Mouse (Mus musculus) embryonic facial prominence, embryonic 13.5 days (tissue): Measurements from ENCODE around the gene Magt1. TPM values are rescaled to one million over a fixed set of nuclear protein-coding genes. Genes with fewer than 3 reads are reported as not detected.

Source experiments
- ATAC-seq: fragments of 200-750 bp; cut with Nextera tagmentation; 2 replicates; pipeline ENCODE4 v1.8.0; 2017; ENCODE audit warnings: low read depth; ENCODE audit not compliant: insufficient number of reproducible peaks, insufficient read depth, low FRiP score, low TSS enrichment
- H3K27ac ChIP-seq: fragments of 300-500 bp; sonication (generic); 2 replicates; pipeline ENCODE4 v1.5.1; 2015; ENCODE audit warnings: moderate library complexity, mild to moderate bottlenecking, inconsistent platforms
- H3K27me3 ChIP-seq: fragments of 300-500 bp; sonication (generic); 2 replicates; pipeline ENCODE4 v1.6.1; 2015; ENCODE audit warnings: mild to moderate bottlenecking, inconsistent platforms
- H3K36me3 ChIP-seq: fragments of 300-500 bp; sonication (generic); 2 replicates; pipeline ENCODE4 v1.6.1; 2015; ENCODE audit warnings: mild to moderate bottlenecking, inconsistent platforms
- H3K4me1 ChIP-seq: fragments of 300-500 bp; sonication (generic); 2 replicates; pipeline ENCODE4 v1.6.1; 2015; ENCODE audit warnings: inconsistent platforms
- H3K4me2 ChIP-seq: fragments of 300-500 bp; sonication (generic); 2 replicates; pipeline ENCODE4 v1.6.1; 2015; ENCODE audit warnings: moderate library complexity, mild to moderate bottlenecking, inconsistent platforms
- H3K4me3 ChIP-seq: fragments of 300-500 bp; sonication (generic); 2 replicates; pipeline ENCODE4 v1.5.1; 2015; ENCODE audit warnings: mild to moderate bottlenecking, inconsistent platforms
- H3K9ac ChIP-seq: fragments of 300-500 bp; sonication (generic); 2 replicates; pipeline ENCODE4 v1.6.1; 2015; ENCODE audit warnings: mild to moderate bottlenecking, inconsistent platforms
- H3K9me3 ChIP-seq: fragments of 300-500 bp; sonication (generic); 2 replicates; pipeline ENCODE4 v1.6.1; 2016; ENCODE audit warnings: inconsistent platforms
- WGBS: fragments of 180-500 bp; shearing (Covaris S2); methylation state at CpG from one replicate; pipeline ENCODE4 v1.1.7; 2015; ENCODE audit warnings: mixed read lengths; 5-methylcytosine and 5-hydroxymethylcytosine counted together
- polyA plus RNA-seq: library from polyadenylated mRNA; unstranded; fragments of >200 nt; fragmentation: Nextera tagmentation; extraction: Ambion mirVana; gene quantifications from 2 replicates; pipeline ENCODE4 v1.2.1, GENCODE M21; 2015

Gene Magt1
- 66.4 and 67.6 TPM in 2 replicates for polyA plus RNA-seq

- peak within 1 kb of the TSS; percentile 86 for H3K27ac ChIP-seq
- H3K27me3 ChIP-seq, result peaks cover 6% of the 10 kb centered on the region; the same call in 1 of the 2 replicates
- peak within 1 kb of the TSS; percentile 51 for H3K4me3 ChIP-seq
- 22% methylated on average over 45 of the region's 45 CpGs for WGBS
- no peaks in the 10 kb centered on the region for H3K36me3 ChIP-seq
- ATAC-seq, result peak; percentile 88
- H3K4me2 ChIP-seq, result peak within 1 kb of the TSS; percentile 54
- peak within 1 kb of the TSS; percentile 70 for H3K9ac ChIP-seq
- H3K4me1 ChIP-seq, result peaks cover 3% of the 10 kb centered on the region; the same call in 1 of the 2 replicates
- no peaks in the 10 kb centered on the region for H3K9me3 ChIP-seq
Measured at GRCm38 (mm10) chrX:106011465-106012159, at the start of gene Magt1. TSS of gene Magt1 (minus strand) at chrX:106011906.

- ATAC-seq, result no peak
- H3K4me2 ChIP-seq, result no peak overlapping the region
- WGBS, result 74% methylated on average over 1 of the region's 1 CpGs
- H3K36me3 ChIP-seq, result no peaks in the 10 kb centered on the region
- H3K9ac ChIP-seq, result no peak overlapping the region
- no peak overlapping the region for H3K27ac ChIP-seq
- H3K4me1 ChIP-seq, result peaks cover 8% of the 10 kb centered on the region; the same call in 1 of the 2 replicates
- H3K27me3 ChIP-seq, result no peaks in the 10 kb centered on the region; the same call in 1 of the 2 replicates
- no peak overlapping the region for H3K4me3 ChIP-seq
- H3K9me3 ChIP-seq, result no peaks in the 10 kb centered on the region
Measured at GRCm38 (mm10) chrX:106048191-106048590, 36.5 kb upstream of the Magt1 start.

- Histone ChIP-seq H3K9ac (no peak overlapping the region), H3K9me3 (no peaks in the 10 kb centered on the region), H3K27me3 (peaks cover 3% of the 10 kb centered on the region; the same call in 1 of the 2 replicates), H3K4me2 (no peak overlapping the region), H3K27ac (no peak overlapping the region), H3K4me1 (peaks cover 8% of the 10 kb centered on the region; the same call in 1 of the 2 replicates), H3K4me3 (no peak overlapping the region), H3K36me3 (no peaks in the 10 kb centered on the region)
- WGBS, result 71% methylated on average over 9 of the region's 9 CpGs
- no peak for ATAC-seq
Measured at GRCm38 (mm10) chrX:106045928-106046327, 34.2 kb upstream of the Magt1 start.

GRCm38 (mm10) chrX:106045455-106045854 is 33.7 kb upstream of the Magt1 start:
- no peak overlapping the region for H3K27ac ChIP-seq
- H3K9me3 ChIP-seq, result no peaks in the 10 kb centered on the region
- no peak overlapping the region for H3K4me2 ChIP-seq
- H3K27me3 ChIP-seq, result peaks cover 3% of the 10 kb centered on the region; the same call in 1 of the 2 replicates
- 39% methylated on average over 2 of the region's 2 CpGs for WGBS
- H3K4me3 ChIP-seq, result no peak overlapping the region
- ATAC-seq, result no peak
- peaks cover 8% of the 10 kb centered on the region; the same call in 1 of the 2 replicates for H3K4me1 ChIP-seq
- no peaks in the 10 kb centered on the region for H3K36me3 ChIP-seq
- H3K9ac ChIP-seq, result no peak overlapping the region

- H3K27me3 ChIP-seq, result peaks cover 9% of the 10 kb centered on the region
- no peak overlapping the region for H3K9ac ChIP-seq
- no peaks in the 10 kb centered on the region for H3K36me3 ChIP-seq
- no peak for ATAC-seq
- peaks cover 8% of the 10 kb centered on the region; the same call in 1 of the 2 replicates for H3K4me1 ChIP-seq
- WGBS, result 48% methylated on average over 8 of the region's 8 CpGs
- no peak overlapping the region for H3K27ac ChIP-seq
- H3K4me2 ChIP-seq, result no peak overlapping the region
- no peaks in the 10 kb centered on the region for H3K9me3 ChIP-seq
- no peak overlapping the region for H3K4me3 ChIP-seq
Measured at GRCm38 (mm10) chrX:106043863-106044617, 32.3 kb upstream of the Magt1 start.

- peaks cover 19% of the 10 kb centered on the region for H3K27me3 ChIP-seq
- WGBS, result 80% methylated on average over 3 of the region's 3 CpGs
- no peak overlapping the region for H3K4me3 ChIP-seq
- no peak overlapping the region for H3K27ac ChIP-seq
- ATAC-seq, result no peak
- no peak overlapping the region for H3K9ac ChIP-seq
- H3K4me2 ChIP-seq, result no peak overlapping the region
- no peaks in the 10 kb centered on the region for H3K36me3 ChIP-seq
- no peaks in the 10 kb centered on the region for H3K4me1 ChIP-seq
- no peaks in the 10 kb centered on the region for H3K9me3 ChIP-seq
Measured at GRCm38 (mm10) chrX:106037185-106037752, 25.6 kb upstream of the Magt1 start.

- 70% methylated on average over 2 of the region's 2 CpGs for WGBS
- Histone ChIP-seq H3K4me1 (no peaks in the 10 kb centered on the region), H3K36me3 (no peaks in the 10 kb centered on the region), H3K4me3 (no peak overlapping the region), H3K4me2 (no peak overlapping the region), H3K9me3 (no peaks in the 10 kb centered on the region), H3K27ac (no peak overlapping the region), H3K27me3 (peaks cover 19% of the 10 kb centered on the region), H3K9ac (no peak overlapping the region)
- ATAC-seq, result no peak
Measured at GRCm38 (mm10) chrX:106035727-106036126, 24.0 kb upstream of the Magt1 start.

GRCm38 (mm10) chrX:106031124-106031523 is 19.4 kb upstream of the Magt1 start:
- H3K9me3 ChIP-seq, result no peaks in the 10 kb centered on the region
- H3K4me2 ChIP-seq, result no peak overlapping the region
- H3K27me3 ChIP-seq, result peaks cover 6% of the 10 kb centered on the region; the same call in 1 of the 2 replicates
- no peak overlapping the region for H3K4me3 ChIP-seq
- no peaks in the 10 kb centered on the region for H3K36me3 ChIP-seq
- no peaks in the 10 kb centered on the region for H3K4me1 ChIP-seq
- H3K27ac ChIP-seq, result no peak overlapping the region
- ATAC-seq, result no peak
- no peak overlapping the region for H3K9ac ChIP-seq

- ATAC-seq, result no peak
- Histone ChIP-seq H3K27ac (no peak overlapping the region), H3K27me3 (peaks cover 6% of the 10 kb centered on the region; the same call in 1 of the 2 replicates), H3K9me3 (no peaks in the 10 kb centered on the region), H3K9ac (no peak overlapping the region), H3K4me2 (no peak overlapping the region), H3K4me3 (no peak overlapping the region), H3K36me3 (no peaks in the 10 kb centered on the region), H3K4me1 (no peaks in the 10 kb centered on the region)
- WGBS, result 71% methylated on average over 5 of the region's 5 CpGs
Measured at GRCm38 (mm10) chrX:106030176-106030575, 18.5 kb upstream of the Magt1 start.

GRCm38 (mm10) chrX:106027343-106027674 is 15.6 kb upstream of the Magt1 start:
- Histone ChIP-seq H3K4me3 (peak overlapping the region; percentile 52), H3K9me3 (no peaks in the 10 kb centered on the region), H3K27ac (peak overlapping the region; percentile 85), H3K4me1 (no peaks in the 10 kb centered on the region), H3K4me2 (peak overlapping the region; percentile 56), H3K36me3 (no peaks in the 10 kb centered on the region), H3K27me3 (peaks cover 6% of the 10 kb centered on the region; the same call in 1 of the 2 replicates), H3K9ac (peak overlapping the region; percentile 76)
- WGBS, result 20% methylated on average over 8 of the region's 8 CpGs
- no peak for ATAC-seq

- no peaks in the 10 kb centered on the region for H3K4me1 ChIP-seq
- peak within 1 kb of the TSS; percentile 85 for H3K27ac ChIP-seq
- H3K4me2 ChIP-seq, result peak within 1 kb of the TSS; percentile 56
- peak within 1 kb of the TSS; percentile 76 for H3K9ac ChIP-seq
- 21% methylated on average over 36 of the region's 36 CpGs for WGBS
- 0 out of 2 replicates have a peak, but pooled peaks cover 4% of the 10 kb centered on the region for H3K36me3 ChIP-seq
- H3K27me3 ChIP-seq, result peaks cover 6% of the 10 kb centered on the region; the same call in 1 of the 2 replicates
- H3K4me3 ChIP-seq, result peak within 1 kb of the TSS; percentile 52
- peak; percentile 95 for ATAC-seq
- H3K9me3 ChIP-seq, result no peaks in the 10 kb centered on the region
Measured at GRCm38 (mm10) chrX:106026418-106027342, 15.0 kb upstream of the Magt1 start, which contains the start of gene Atp7a. TSS of gene Atp7a (plus strand) at chrX:106027276.
